Mouse (Mus musculus) thymus, adult 2 months (tissue): Measurements from ENCODE around the gene Srp9.

Experiments used
- CTCF ChIP-seq: fragments of 200-500 bp; IDR thresholded peaks from 2 replicates; pipeline ENCODE4 v1.5.1; 2012; ENCODE audit warnings: mild to moderate bottlenecking, control low read depth, low read length, moderate library complexity, borderline replicate concordance; ENCODE audit not compliant: control insufficient read depth, poor library complexity, insufficient read depth; ENCODE audit errors: extremely low read depth
- POLR2A ChIP-seq: fragments of 200-500 bp; IDR thresholded peaks from 2 replicates; pipeline ENCODE4 v1.6.1; 2012; ENCODE audit warnings: mild to moderate bottlenecking, low read length, control low read depth, moderate library complexity; ENCODE audit not compliant: control insufficient read depth, poor library complexity, insufficient read depth; ENCODE audit errors: extremely low read depth

DNA sequence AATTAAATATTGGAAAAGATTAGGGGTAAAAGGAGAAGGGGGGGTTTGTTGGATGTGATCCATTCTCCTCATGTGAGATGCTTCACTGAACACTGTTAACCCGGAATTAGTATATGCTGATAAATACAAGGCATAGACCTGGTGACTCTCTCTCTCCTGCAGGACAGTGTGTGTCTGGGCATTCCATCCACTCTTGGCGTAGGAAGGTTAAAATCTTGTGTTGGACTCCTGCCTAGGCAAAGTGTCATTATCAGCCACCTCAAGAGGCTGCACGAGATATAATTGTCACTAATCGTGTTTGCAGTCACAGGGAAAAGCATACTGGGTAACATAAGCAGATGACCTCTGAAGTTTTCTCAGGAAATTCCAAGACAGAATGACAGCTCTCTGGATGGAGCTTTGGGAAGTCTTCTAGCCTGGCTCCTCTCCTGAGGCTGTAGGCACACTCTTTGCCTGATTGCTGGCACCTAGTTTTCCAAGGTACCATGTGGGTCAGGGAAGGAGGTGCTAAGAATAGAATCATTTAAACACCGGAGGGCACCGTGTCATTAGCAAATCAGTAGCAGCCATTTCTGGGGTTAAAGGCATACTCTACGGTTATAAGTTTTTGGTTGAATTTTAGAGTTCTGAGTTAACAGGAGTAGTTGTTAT is 24.5 kb downstream of the Srp9 start:
- TF ChIP-seq CTCF (no peak), POLR2A (no peak)
